Mouse (Mus musculus) neural tube, embryonic 11.5 days (tissue): ENCODE results near the gene Mllt6. TPM values are rescaled to one million over a fixed set of nuclear protein-coding genes. Genes with fewer than 3 reads are reported as not detected.

ENCODE experiments used
- ATAC-seq: fragments of 200-750 bp; cut with Nextera tagmentation; 2 replicates; pipeline ENCODE4 v1.8.0; 2017; ENCODE audit warnings: moderate number of reproducible peaks, mild to moderate bottlenecking, moderate TSS enrichment, moderate library complexity; ENCODE audit not compliant: insufficient read depth, low FRiP score, low TSS enrichment
- DNase-seq: peaks from one replicate; pipeline ENCODE4 v3.0.0-alpha.2; 2015; ENCODE audit warnings: low spot score
- H3K27ac ChIP-seq: fragments of 300-500 bp; sonication (generic); 2 replicates; pipeline ENCODE4 v1.5.1; 2014; ENCODE audit warnings: low read depth, mild to moderate bottlenecking, low read length
- H3K27me3 ChIP-seq: fragments of 300-500 bp; sonication (generic); 2 replicates; pipeline ENCODE4 v1.6.1; 2014; ENCODE audit warnings: mild to moderate bottlenecking, low read length, mixed read lengths; ENCODE audit not compliant: control insufficient read depth, insufficient read depth
- H3K36me3 ChIP-seq: fragments of 300-500 bp; sonication (generic); 2 replicates; pipeline ENCODE4 v1.6.1; 2014; ENCODE audit warnings: mild to moderate bottlenecking, low read length, moderate library complexity, mixed read lengths; ENCODE audit not compliant: control insufficient read depth, insufficient read depth
- H3K4me1 ChIP-seq: fragments of 300-500 bp; sonication (generic); 2 replicates; pipeline ENCODE4 v1.6.1; 2014; ENCODE audit warnings: low read length, mixed read lengths; ENCODE audit not compliant: control insufficient read depth, insufficient read depth
- H3K4me2 ChIP-seq: fragments of 300-500 bp; sonication (generic); 2 replicates; pipeline ENCODE4 v1.6.1; 2014; ENCODE audit warnings: low read depth, mild to moderate bottlenecking, moderate library complexity
- H3K4me3 ChIP-seq: fragments of 300-500 bp; sonication (generic); 2 replicates; pipeline ENCODE4 v1.5.1; 2014; ENCODE audit warnings: low read depth, low read length
- H3K9ac ChIP-seq: fragments of 300-500 bp; sonication (generic); 2 replicates; pipeline ENCODE4 v1.6.1; 2014; ENCODE audit warnings: mild to moderate bottlenecking, low read length
- H3K9me3 ChIP-seq: fragments of 300-500 bp; sonication (generic); 2 replicates; pipeline ENCODE4 v1.6.1; 2016; ENCODE audit warnings: low read length; ENCODE audit not compliant: control insufficient read depth
- WGBS: fragments of 180-500 bp; shearing (Covaris S2); extraction: QIAGEN DNeasy Blood & Tissue Kit; methylation state at CpG from one replicate; pipeline ENCODE4 v1.1.7; 2014; 5-methylcytosine and 5-hydroxymethylcytosine counted together
- polyA plus RNA-seq: library from polyadenylated mRNA; unstranded; fragments of >200 nt; fragmentation: Nextera tagmentation; extraction: Ambion mirVana; gene quantifications from 2 replicates; pipeline ENCODE4 v1.2.1, GENCODE M21; 2014

Gene Mllt6
- polyA plus RNA-seq, 1 experiment from 2014 or later, result 4.5 TPM

- H3K27ac ChIP-seq, result no peak overlapping the region
- H3K4me3 ChIP-seq, result no peak overlapping the region
- ATAC-seq (no peak), DNase-seq (no peak)
- peaks cover 9% of the 10 kb centered on the region for H3K36me3 ChIP-seq
- no peaks in the 10 kb centered on the region for H3K27me3 ChIP-seq
- H3K9me3 ChIP-seq, result no peaks in the 10 kb centered on the region
- WGBS, result 95% methylated on average over 7 of the region's 7 CpGs
- H3K4me2 ChIP-seq, result no peak overlapping the region
- H3K4me1 ChIP-seq, result peaks cover 4% of the 10 kb centered on the region; the same call in 1 of the 2 replicates
- no peak overlapping the region for H3K9ac ChIP-seq
Observed at GRCm38 (mm10) chr11:97668160-97668559, 4.9 kb downstream of the Mllt6 start.

- H3K4me1 ChIP-seq, result peaks cover 4% of the 10 kb centered on the region; the same call in 1 of the 2 replicates
- WGBS, result 67% methylated on average over 15 of the region's 15 CpGs
- no peaks in the 10 kb centered on the region for H3K9me3 ChIP-seq
- no peak overlapping the region for H3K4me2 ChIP-seq
- ATAC-seq, result no peak
- H3K27me3 ChIP-seq, result no peaks in the 10 kb centered on the region
- peaks cover 19% of the 10 kb centered on the region for H3K36me3 ChIP-seq
- no peak overlapping the region for H3K27ac ChIP-seq
- no peak overlapping the region for H3K9ac ChIP-seq
- no peak for DNase-seq
- no peak overlapping the region for H3K4me3 ChIP-seq
Observed at GRCm38 (mm10) chr11:97669268-97669667, 6.1 kb downstream of the Mllt6 start.

- WGBS, result 60% methylated on average over 6 of the region's 6 CpGs
- H3K36me3 ChIP-seq, result peaks cover 23% of the 10 kb centered on the region
- ATAC-seq (no peak), DNase-seq (peak; percentile 14)
- H3K4me2 ChIP-seq, result no peak overlapping the region
- no peak overlapping the region for H3K9ac ChIP-seq
- no peaks in the 10 kb centered on the region for H3K9me3 ChIP-seq
- no peak overlapping the region for H3K27ac ChIP-seq
- no peaks in the 10 kb centered on the region for H3K27me3 ChIP-seq
- peaks cover 1% of the 10 kb centered on the region; the same call in 1 of the 2 replicates for H3K4me1 ChIP-seq
- no peak overlapping the region for H3K4me3 ChIP-seq
Observed at GRCm38 (mm10) chr11:97669829-97670228, 6.6 kb downstream of the Mllt6 start.

GRCm38 (mm10) chr11:97670234-97671176 lies 7.3 kb downstream of the Mllt6 start:
- peaks cover 23% of the 10 kb centered on the region for H3K36me3 ChIP-seq
- 80% methylated on average over 13 of the region's 13 CpGs for WGBS
- H3K4me3 ChIP-seq, result no peak overlapping the region
- no peak overlapping the region for H3K27ac ChIP-seq
- H3K27me3 ChIP-seq, result no peaks in the 10 kb centered on the region
- H3K9ac ChIP-seq, result no peak overlapping the region
- no peaks in the 10 kb centered on the region for H3K4me1 ChIP-seq
- H3K9me3 ChIP-seq, result no peaks in the 10 kb centered on the region
- DNase-seq (no peak), ATAC-seq (no peak)
- H3K4me2 ChIP-seq, result no peak overlapping the region

GRCm38 (mm10) chr11:97671177-97671527 lies 7.9 kb downstream of the Mllt6 start:
- Histone ChIP-seq H3K4me1 (no peaks in the 10 kb centered on the region), H3K4me2 (no peak overlapping the region), H3K9me3 (no peaks in the 10 kb centered on the region), H3K36me3 (peaks cover 23% of the 10 kb centered on the region), H3K27ac (no peak overlapping the region), H3K27me3 (no peaks in the 10 kb centered on the region), H3K4me3 (no peak overlapping the region), H3K9ac (no peak overlapping the region)
- ATAC-seq, result no peak
- DNase-seq, result no peak
- WGBS, result 50% methylated on average over 2 of the region's 2 CpGs

GRCm38 (mm10) chr11:97673148-97673547 lies 9.9 kb downstream of the Mllt6 start:
- H3K36me3 ChIP-seq, result peaks cover 22% of the 10 kb centered on the region
- no peak overlapping the region for H3K27ac ChIP-seq
- no peak overlapping the region for H3K4me3 ChIP-seq
- 0 out of 2 replicates have a peak, but pooled peaks cover 2% of the 10 kb centered on the region for H3K4me1 ChIP-seq
- no peak for ATAC-seq
- H3K9me3 ChIP-seq, result no peaks in the 10 kb centered on the region
- DNase-seq, result no peak
- 94% methylated on average over 11 of the region's 11 CpGs for WGBS
- no peak overlapping the region for H3K9ac ChIP-seq
- H3K27me3 ChIP-seq, result no peaks in the 10 kb centered on the region
- no peak overlapping the region for H3K4me2 ChIP-seq

GRCm38 (mm10) chr11:97676050-97676754 lies 13.0 kb downstream of the Mllt6 start:
- Histone ChIP-seq H3K27ac (no peak overlapping the region), H3K27me3 (no peaks in the 10 kb centered on the region), H3K4me3 (no peak overlapping the region), H3K9ac (no peak overlapping the region), H3K4me1 (0 out of 2 replicates have a peak, but pooled peaks cover 2% of the 10 kb centered on the region), H3K36me3 (peaks cover 31% of the 10 kb centered on the region), H3K9me3 (no peaks in the 10 kb centered on the region), H3K4me2 (no peak overlapping the region)
- ATAC-seq (no peak), DNase-seq (no peak)
- 87% methylated on average over 14 of the region's 15 CpGs for WGBS

GRCm38 (mm10) chr11:97677381-97677780 lies 14.2 kb downstream of the Mllt6 start:
- H3K27me3 ChIP-seq, result no peaks in the 10 kb centered on the region
- DNase-seq, result no peak
- no peak overlapping the region for H3K9ac ChIP-seq
- H3K4me2 ChIP-seq, result no peak overlapping the region
- peaks cover 29% of the 10 kb centered on the region for H3K36me3 ChIP-seq
- 0 out of 2 replicates have a peak, but pooled peaks cover 2% of the 10 kb centered on the region for H3K4me1 ChIP-seq
- no peak overlapping the region for H3K4me3 ChIP-seq
- 45% methylated on average over 15 of the region's 15 CpGs for WGBS
- H3K27ac ChIP-seq, result no peak overlapping the region
- H3K9me3 ChIP-seq, result no peaks in the 10 kb centered on the region
- no peak for ATAC-seq
